Mouse (Mus musculus) cerebellum, adult 8-10 months (tissue): ENCODE data around the gene Palld.

Experiments
- DNase-seq: peaks from one replicate; pipeline ENCODE4 v3.0.0; 2022

The Palld gene

GRCm38 (mm10) chr8:61480260-61480967 lies 422.1 kb downstream of the Palld start:
- DNase-seq: no peak

GRCm38 (mm10) chr8:61479506-61480214 lies 422.8 kb downstream of the Palld start:
- DNase-seq: no peak

DNA sequence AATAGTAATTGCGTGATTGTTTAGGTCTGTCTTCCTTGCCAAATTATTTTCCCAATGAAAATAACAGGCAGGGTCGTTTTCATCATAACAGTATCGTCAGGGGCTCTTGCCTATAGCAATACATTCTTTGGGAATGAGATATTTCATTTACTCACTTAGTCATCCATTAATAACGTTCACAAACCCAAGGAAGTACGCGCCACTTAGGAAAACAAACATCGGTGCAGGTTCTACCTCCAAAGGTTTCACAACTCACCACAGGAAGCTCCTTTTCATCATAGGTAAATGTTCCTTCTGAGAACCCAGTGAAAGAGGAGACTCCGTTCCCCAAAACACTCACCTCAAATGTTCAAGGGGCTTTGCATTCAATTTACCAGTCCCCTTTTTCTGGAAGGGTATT lies 423.7 kb downstream of the Palld start:
- no peak for DNase-seq

GRCm38 (mm10) chr8:61478150-61478549 lies 424.3 kb downstream of the Palld start:
- no peak for DNase-seq

- DNase-seq: no peak
Observed at GRCm38 (mm10) chr8:61476160-61476559, 426.3 kb downstream of the Palld start.

DNA sequence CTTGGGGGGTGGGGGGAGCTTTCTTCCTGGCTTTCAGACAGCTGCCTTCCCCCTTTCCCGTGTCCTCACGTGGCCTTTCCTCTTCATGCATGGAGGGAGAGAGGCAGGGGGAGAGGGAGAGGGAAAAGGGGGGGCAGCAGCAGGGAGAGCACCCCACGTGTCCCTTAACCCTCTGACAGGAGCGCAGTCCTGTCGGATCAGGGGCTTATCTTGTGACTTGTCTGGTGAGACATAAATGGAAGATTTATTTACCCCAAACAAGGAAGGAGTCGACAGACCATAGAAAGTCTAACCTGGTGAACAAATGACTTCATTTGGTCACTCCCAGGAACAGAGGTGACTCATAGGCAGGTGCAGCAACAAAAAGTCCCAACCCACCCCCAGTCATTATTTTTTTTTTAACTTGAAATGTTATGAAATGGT lies 427.2 kb downstream of the Palld start:
- DNase-seq: no peak

- no peak for DNase-seq
Observed at GRCm38 (mm10) chr8:61470213-61470612, 432.3 kb downstream of the Palld start.

DNA sequence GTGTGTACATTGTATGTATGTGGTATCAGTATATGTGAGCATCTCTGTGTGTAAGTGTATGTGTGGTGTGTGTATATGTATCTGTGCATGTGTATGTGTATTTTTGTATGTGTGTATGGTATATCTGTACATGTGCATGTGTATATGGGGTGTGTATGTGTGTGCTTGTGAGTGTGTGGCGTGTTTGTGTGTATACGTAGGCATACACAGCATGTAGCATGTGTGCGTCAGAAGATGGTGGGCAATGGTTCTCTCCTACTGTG lies 435.0 kb downstream of the Palld start:
- DNase-seq: no peak

DNA sequence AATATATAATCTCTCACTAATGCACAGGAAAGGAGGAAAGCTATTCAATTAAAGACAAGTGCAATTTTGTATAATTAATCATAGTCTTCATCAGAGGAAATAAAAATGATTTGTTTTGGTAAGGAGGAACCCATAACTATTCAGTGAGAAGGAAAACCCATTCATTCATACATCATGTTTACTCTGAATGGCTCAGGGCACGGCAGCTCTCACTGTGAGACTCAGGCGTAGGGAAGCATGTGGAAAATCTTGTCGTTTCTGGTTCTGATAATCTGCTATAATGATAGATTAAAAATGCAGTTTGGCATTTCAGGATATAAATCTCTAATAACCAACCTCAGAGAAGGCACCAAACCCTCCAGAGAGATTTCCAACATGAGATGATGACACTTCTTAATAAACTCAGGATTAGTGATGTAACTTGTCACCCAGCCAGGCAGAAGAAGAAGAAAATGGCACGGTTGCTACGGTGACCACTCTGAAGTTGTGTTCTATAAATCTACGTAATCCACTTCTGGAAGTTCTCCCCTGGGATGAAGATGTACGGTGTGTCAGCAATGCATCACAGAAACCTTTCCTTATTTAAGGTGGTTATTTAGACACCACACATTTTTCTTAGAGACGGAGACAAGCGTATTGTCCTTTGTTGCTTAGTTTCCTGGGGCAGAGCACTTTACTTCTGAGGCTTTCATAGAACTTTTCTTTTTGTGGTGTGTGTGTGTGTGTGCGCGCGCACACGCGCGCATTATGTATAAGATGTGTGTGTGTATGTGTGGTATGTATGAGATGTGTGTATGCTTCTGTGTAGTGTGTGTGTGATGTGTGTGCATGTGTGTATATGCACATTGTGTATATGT lies 435.6 kb downstream of the Palld start:
- no peak for DNase-seq

DNA sequence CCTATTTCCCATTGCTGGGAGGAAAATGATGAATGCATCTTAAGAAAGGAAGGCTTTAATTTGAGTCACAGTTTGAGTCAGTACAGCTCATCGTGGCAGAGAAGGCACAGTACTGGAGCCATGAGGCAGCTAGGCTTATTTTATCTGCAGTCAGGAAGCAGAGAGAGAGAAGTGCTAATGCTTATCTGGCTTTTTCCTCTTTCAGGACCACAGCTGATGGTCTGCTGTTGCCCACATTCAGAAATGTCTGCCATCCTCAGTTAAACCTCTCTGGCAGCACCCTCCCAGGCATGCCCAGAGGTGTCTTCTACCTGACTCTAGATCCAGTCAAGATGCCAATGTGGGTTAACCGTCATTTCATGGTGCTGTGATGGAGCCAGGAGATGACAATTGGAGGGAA lies 438.1 kb downstream of the Palld start:
- no peak for DNase-seq

GRCm38 (mm10) chr8:61462221-61462620 lies 440.3 kb downstream of the Palld start:
- no peak for DNase-seq
